Mouse (Mus musculus): ENCODE measurements around the gene Ccdc106.

DNA sequence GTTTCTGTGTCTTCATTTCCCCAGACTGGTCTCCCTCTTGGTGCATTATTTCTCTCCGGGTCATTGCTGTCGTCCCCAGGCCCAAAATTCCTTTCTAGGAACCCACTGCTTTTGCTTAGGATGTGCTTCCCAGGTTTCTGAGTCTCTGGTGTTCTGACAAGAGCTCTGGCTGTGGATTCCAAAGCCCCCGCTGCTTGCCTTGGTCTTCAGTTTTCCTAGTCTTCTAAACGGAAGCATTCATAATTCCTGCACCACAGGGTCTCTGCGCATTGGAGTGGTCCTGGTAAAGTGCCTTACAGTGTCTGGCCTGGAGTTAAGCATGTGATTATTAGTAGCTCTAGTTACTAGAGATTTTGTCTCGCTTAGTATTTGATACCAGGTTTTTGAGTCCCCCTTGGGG, 60.5 kb downstream of the Ccdc106 start:
- TF ChIP-seq CTCF (IDR thresholded peaks at IDR 0.05; ENCODE audit: extremely low read depth, insufficient read depth, insufficient read length, insufficient replicate concordance) (no peak), POLR2A (IDR thresholded peaks at IDR 0.05; ENCODE audit: low read depth, low read length) (no peak)
